Mouse (Mus musculus): ENCODE data around the gene Efr3b.

GRCm38 (mm10) chr12:4080311-4080710 is 41.6 kb upstream of the Efr3b start:
- TF ChIP-seq CTCF (IDR thresholded peaks at IDR 0.05; ENCODE audit: control insufficient read depth, insufficient read depth, insufficient replicate concordance, low read depth, low read length) (peak; percentile 37; the same call in 1 of the 2 replicates), POLR2A (IDR thresholded peaks at IDR 0.05; ENCODE audit: control insufficient read depth, low read depth, low read length) (no peak)
